Mouse (Mus musculus): ENCODE data around the gene Gja8.

The Gja8 gene

GRCm38 (mm10) chr3:96925920-96926319 is at the start of gene Gja8:
Gja8 (minus strand) TSS chr3:96926020.
- no peak for DNase-seq (ENCODE audit: low read depth, low spot score)

GRCm38 (mm10) chr3:96974467-96974866 is 48.6 kb upstream of the Gja8 start:
- no peak for DNase-seq (ENCODE audit: low read depth, low spot score)

- no peak for DNase-seq (ENCODE audit: low read depth, low spot score)
Observed at GRCm38 (mm10) chr3:96970986-96971385, 45.2 kb upstream of the Gja8 start.

GRCm38 (mm10) chr3:96963088-96964034 is 37.5 kb upstream of the Gja8 start:
- DNase-seq (ENCODE audit: low read depth, low spot score) = no peak

GRCm38 (mm10) chr3:96960597-96960996 is 34.8 kb upstream of the Gja8 start:
- DNase-seq (ENCODE audit: low read depth, low spot score) = no peak

- no peak for DNase-seq (ENCODE audit: low read depth, low spot score)
Observed at GRCm38 (mm10) chr3:96953489-96954233, 27.8 kb upstream of the Gja8 start.

GRCm38 (mm10) chr3:96942706-96943105 is 16.9 kb upstream of the Gja8 start:
- no peak for DNase-seq (ENCODE audit: low read depth, low spot score)

GRCm38 (mm10) chr3:96938738-96939137 is 12.9 kb upstream of the Gja8 start:
- peak; percentile 85 for DNase-seq (ENCODE audit: low read depth, low spot score)

GRCm38 (mm10) chr3:96937606-96938005 is 11.8 kb upstream of the Gja8 start:
- peak; percentile 30 for DNase-seq (ENCODE audit: low read depth, low spot score)

GRCm38 (mm10) chr3:96936241-96936640 is 10.4 kb upstream of the Gja8 start:
- peak; percentile 77 for DNase-seq (ENCODE audit: low read depth, low spot score)

GRCm38 (mm10) chr3:96931261-96931681 is 5.5 kb upstream of the Gja8 start:
- no peak for DNase-seq (ENCODE audit: low read depth, low spot score)

- no peak for DNase-seq (ENCODE audit: low read depth, low spot score)
Observed at GRCm38 (mm10) chr3:96924631-96925030, 1.2 kb downstream of the Gja8 start.

GRCm38 (mm10) chr3:96920991-96921390 is 4.8 kb downstream of the Gja8 start:
- DNase-seq (ENCODE audit: low read depth, low spot score) = no peak

- DNase-seq (ENCODE audit: low read depth, low spot score) = no peak
Observed at GRCm38 (mm10) chr3:96905592-96905991, 20.2 kb downstream of the Gja8 start.

GRCm38 (mm10) chr3:96904851-96905541 is 20.8 kb downstream of the Gja8 start, which contains the start of gene Gpr89:
Gpr89 (minus strand) TSS chr3:96905346.
- DNase-seq (ENCODE audit: low read depth, low spot score) = peak; percentile 92

GRCm38 (mm10) chr3:96904393-96904792 is 21.4 kb downstream of the Gja8 start, which contains the start of gene Gja5:
Gja5 (plus strand) TSS chr3:96904693.
- DNase-seq (ENCODE audit: low read depth, low spot score) = no peak

GRCm38 (mm10) chr3:96902336-96902999 is 23.4 kb downstream of the Gja8 start:
- no peak for DNase-seq (ENCODE audit: low read depth, low spot score)

GRCm38 (mm10) chr3:96883690-96884089 is 42.1 kb downstream of the Gja8 start:
- DNase-seq (ENCODE audit: low read depth, low spot score) = no peak

- DNase-seq (ENCODE audit: low read depth, low spot score) = no peak
Observed at GRCm38 (mm10) chr3:96882061-96882849, 43.6 kb downstream of the Gja8 start.

GRCm38 (mm10) chr3:96881557-96881956 is 44.3 kb downstream of the Gja8 start:
- no peak for DNase-seq (ENCODE audit: low read depth, low spot score)
